Mouse (Mus musculus) neural tube, embryonic 13.5 days (tissue): ENCODE results near the gene Zswim1. TPM values are rescaled to one million over a fixed set of nuclear protein-coding genes. Genes with fewer than 3 reads are reported as not detected.
A peak's percentile ranks its signal among the peaks of the same experiment; 100 is the strongest.
"Not testable (repeated sequence)": the region's sequence is repeated elsewhere in the genome, so short reads cannot be mapped to it uniquely, and the experiment has no call there.

ENCODE experiments used
- ATAC-seq: fragments of 200-750 bp; cut with Nextera tagmentation; 2 replicates; pipeline ENCODE4 v1.8.0; 2017; ENCODE audit warnings: low read depth, mild to moderate bottlenecking, moderate TSS enrichment, moderate library complexity
- H3K27ac ChIP-seq: fragments of 300-500 bp; sonication (generic); replicated peaks from 2 replicates; pipeline ENCODE4 v1.5.1; 2015; ENCODE audit warnings: moderate library complexity, mild to moderate bottlenecking, inconsistent platforms
- H3K27me3 ChIP-seq: fragments of 300-500 bp; sonication (generic); 2 replicates; pipeline ENCODE4 v1.6.1; 2015; ENCODE audit warnings: mild to moderate bottlenecking, inconsistent platforms
- H3K36me3 ChIP-seq: fragments of 300-500 bp; sonication (generic); 2 replicates; pipeline ENCODE4 v1.6.1; 2015; ENCODE audit warnings: mild to moderate bottlenecking, inconsistent platforms
- H3K4me1 ChIP-seq: fragments of 300-500 bp; sonication (generic); replicated peaks from 2 replicates; pipeline ENCODE4 v1.6.1; 2015; ENCODE audit warnings: inconsistent platforms
- H3K4me2 ChIP-seq: fragments of 300-500 bp; sonication (generic); 2 replicates; pipeline ENCODE4 v1.6.1; 2015; ENCODE audit warnings: inconsistent platforms, mild to moderate bottlenecking, moderate library complexity
- H3K4me3 ChIP-seq: fragments of 300-500 bp; sonication (generic); 2 replicates; pipeline ENCODE4 v1.5.1; 2015; ENCODE audit warnings: mild to moderate bottlenecking, inconsistent platforms
- H3K9ac ChIP-seq: fragments of 300-500 bp; sonication (generic); 2 replicates; pipeline ENCODE4 v1.6.1; 2015; ENCODE audit warnings: moderate library complexity, mild to moderate bottlenecking, inconsistent platforms
- H3K9me3 ChIP-seq: fragments of 300-500 bp; sonication (generic); 2 replicates; pipeline ENCODE4 v1.6.1; 2016; ENCODE audit warnings: inconsistent platforms
- WGBS: fragments of 180-500 bp; shearing (Covaris S2); methylation state at CpG from one replicate; pipeline ENCODE4 v1.1.7; 2015; 5-methylcytosine and 5-hydroxymethylcytosine counted together
- polyA plus RNA-seq: library from polyadenylated mRNA; unstranded; fragments of >200 nt; fragmentation: Nextera tagmentation; extraction: Ambion mirVana; gene quantifications from 2 replicates; pipeline ENCODE4 v1.2.1, GENCODE M21; 2015

Gene Zswim1
- polyA plus RNA-seq, 1 experiment from 2014 or later = 22.3 TPM

GRCm38 (mm10) chr2:164861094-164861493, 38.6 kb downstream of the Zswim1 start:
- Histone ChIP-seq H3K36me3 (no peaks in the 10 kb centered on the region), H3K9me3 (no peaks in the 10 kb centered on the region), H3K4me1 (peaks cover 37% of the 10 kb centered on the region), H3K27ac (peak overlapping the region; percentile 18; the same call in 1 of the 2 replicates), H3K9ac (no peak overlapping the region), H3K4me3 (no peak overlapping the region), H3K27me3 (peaks cover 35% of the 10 kb centered on the region), H3K4me2 (no peak overlapping the region)
- WGBS = 74% methylated on average over 4 of the region's 4 CpGs
- ATAC-seq = no peak

GRCm38 (mm10) chr2:164862179-164862861, 39.8 kb downstream of the Zswim1 start:
- WGBS = 38% methylated on average over 9 of the region's 9 CpGs
- Histone ChIP-seq H3K9ac (no peak overlapping the region), H3K27ac (peak overlapping the region; percentile 62; the same call in 1 of the 2 replicates), H3K4me2 (no peak overlapping the region), H3K4me3 (no peak overlapping the region), H3K4me1 (peaks cover 25% of the 10 kb centered on the region), H3K36me3 (no peaks in the 10 kb centered on the region), H3K27me3 (peaks cover 23% of the 10 kb centered on the region), H3K9me3 (no peaks in the 10 kb centered on the region)
- ATAC-seq = peak; percentile 46; the same call in 1 of the 2 replicates

GRCm38 (mm10) chr2:164863411-164863810, 40.9 kb downstream of the Zswim1 start:
- not testable (repeated sequence) for H3K9ac ChIP-seq, H3K9me3 ChIP-seq, ATAC-seq, H3K4me2 ChIP-seq, H3K4me3 ChIP-seq, H3K27ac ChIP-seq, H3K36me3 ChIP-seq
- H3K4me1 ChIP-seq = peaks cover 14% of the 10 kb centered on the region
- H3K27me3 ChIP-seq = peaks cover 12% of the 10 kb centered on the region
- 89% methylated on average over 9 of the region's 9 CpGs for WGBS

- no peak overlapping the region for H3K9ac ChIP-seq
- H3K36me3 ChIP-seq = no peaks in the 10 kb centered on the region
- no peak overlapping the region for H3K4me2 ChIP-seq
- 0 out of 2 replicates have a peak, but pooled peaks cover 9% of the 10 kb centered on the region for H3K9me3 ChIP-seq
- H3K4me1 ChIP-seq = peaks cover 10% of the 10 kb centered on the region
- no peak overlapping the region for H3K27ac ChIP-seq
- H3K27me3 ChIP-seq = peaks cover 2% of the 10 kb centered on the region
- H3K4me3 ChIP-seq = no peak overlapping the region
- no peak for ATAC-seq
- 90% methylated on average over 4 of the region's 4 CpGs for WGBS
Observed at GRCm38 (mm10) chr2:164864593-164864992, 42.1 kb downstream of the Zswim1 start.

GRCm38 (mm10) chr2:164866741-164867551, 44.5 kb downstream of the Zswim1 start:
- no peaks in the 10 kb centered on the region for H3K36me3 ChIP-seq
- no peak overlapping the region for H3K27ac ChIP-seq
- peaks cover 6% of the 10 kb centered on the region for H3K4me1 ChIP-seq
- H3K9ac ChIP-seq = no peak overlapping the region
- 0 out of 2 replicates have a peak, but pooled peaks cover 9% of the 10 kb centered on the region for H3K9me3 ChIP-seq
- H3K4me3 ChIP-seq = no peak overlapping the region
- no peaks in the 10 kb centered on the region for H3K27me3 ChIP-seq
- ATAC-seq = no peak
- WGBS = 56% methylated on average over 16 of the region's 16 CpGs
- no peak overlapping the region for H3K4me2 ChIP-seq

GRCm38 (mm10) chr2:164867566-164867965, 45.1 kb downstream of the Zswim1 start:
- Histone ChIP-seq H3K9me3 (0 out of 2 replicates have a peak, but pooled peaks cover 9% of the 10 kb centered on the region), H3K4me2 (no peak overlapping the region), H3K4me3 (no peak overlapping the region), H3K27ac (no peak overlapping the region), H3K4me1 (no peaks in the 10 kb centered on the region), H3K27me3 (no peaks in the 10 kb centered on the region), H3K36me3 (no peaks in the 10 kb centered on the region), H3K9ac (no peak overlapping the region)
- no peak for ATAC-seq
- 89% methylated on average over 7 of the region's 7 CpGs for WGBS

DNA sequence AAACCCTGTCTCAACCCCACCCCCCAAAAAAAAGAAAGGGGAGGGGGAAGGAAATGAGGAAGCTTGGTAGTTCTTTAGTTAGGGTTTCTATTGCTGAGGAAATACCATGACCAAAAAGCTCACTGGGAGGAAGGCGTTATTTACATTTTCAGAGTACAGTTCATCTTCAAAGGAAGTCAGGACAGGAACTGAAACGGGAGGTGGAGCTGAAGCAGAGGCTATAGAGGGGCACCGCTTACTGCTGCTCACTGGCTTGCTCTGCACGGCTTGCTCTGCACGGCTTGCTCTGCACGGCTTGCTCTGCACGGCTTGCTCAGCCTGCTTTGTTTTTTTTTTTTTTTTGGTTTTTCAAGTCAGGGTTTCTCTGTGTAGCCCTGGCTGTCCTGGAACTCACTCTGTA, 46.0 kb downstream of the Zswim1 start:
- Histone ChIP-seq H3K27me3 (no peaks in the 10 kb centered on the region), H3K4me3 (no peak overlapping the region), H3K27ac (no peak overlapping the region), H3K4me1 (no peaks in the 10 kb centered on the region), H3K9me3 (0 out of 2 replicates have a peak, but pooled peaks cover 9% of the 10 kb centered on the region), H3K9ac (no peak overlapping the region), H3K36me3 (no peaks in the 10 kb centered on the region), H3K4me2 (no peak overlapping the region)
- ATAC-seq = no peak
- 83% methylated on average over 7 of the region's 7 CpGs for WGBS

- WGBS = 68% methylated on average over 6 of the region's 6 CpGs
- no peak overlapping the region for H3K4me2 ChIP-seq
- no peaks in the 10 kb centered on the region for H3K27me3 ChIP-seq
- peaks cover 18% of the 10 kb centered on the region for H3K4me1 ChIP-seq
- H3K9ac ChIP-seq = no peak overlapping the region
- no peak overlapping the region for H3K27ac ChIP-seq
- no peak overlapping the region for H3K4me3 ChIP-seq
- no peaks in the 10 kb centered on the region for H3K36me3 ChIP-seq
- 0 out of 2 replicates have a peak, but pooled peaks cover 9% of the 10 kb centered on the region for H3K9me3 ChIP-seq
- ATAC-seq = no peak
Observed at GRCm38 (mm10) chr2:164871602-164872303, 49.3 kb downstream of the Zswim1 start.

GRCm38 (mm10) chr2:164873621-164874020, 51.1 kb downstream of the Zswim1 start:
- Histone ChIP-seq H3K36me3 (no peaks in the 10 kb centered on the region), H3K4me2 (no peak overlapping the region), H3K9me3 (no peaks in the 10 kb centered on the region), H3K27ac (peak overlapping the region; percentile 69), H3K4me3 (no peak overlapping the region), H3K27me3 (no peaks in the 10 kb centered on the region), H3K4me1 (peaks cover 35% of the 10 kb centered on the region), H3K9ac (no peak overlapping the region)
- 50% methylated on average over 3 of the region's 3 CpGs for WGBS
- no peak for ATAC-seq

DNA sequence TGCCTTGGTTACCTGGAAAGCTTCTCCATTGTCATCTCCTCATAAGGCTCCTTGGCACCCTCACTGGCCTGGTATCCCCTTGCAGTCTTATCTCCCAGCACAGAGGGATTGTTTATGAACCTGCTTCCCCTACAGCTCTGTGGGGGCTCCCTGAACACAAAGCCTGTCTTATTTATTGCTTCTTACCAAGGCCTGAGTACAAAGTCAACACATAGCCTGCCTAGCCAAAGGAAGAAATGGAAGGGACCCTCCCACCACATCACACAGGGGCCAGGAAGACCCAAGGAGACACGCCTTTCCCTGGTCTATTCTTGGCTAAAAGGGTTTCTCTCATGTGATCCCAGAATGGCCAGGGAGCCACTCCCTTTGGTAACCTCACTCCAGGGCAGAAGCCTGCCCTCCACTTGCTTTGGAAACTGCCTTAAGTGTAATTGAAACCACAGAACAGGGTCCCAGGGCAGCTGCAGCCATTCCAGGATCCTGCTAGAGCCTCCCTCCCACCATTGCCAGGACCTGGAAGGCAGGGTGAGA, 51.8 kb downstream of the Zswim1 start:
- peak overlapping the region; percentile 69 for H3K27ac ChIP-seq
- no peak for ATAC-seq

GRCm38 (mm10) chr2:164875648-164876047, 53.2 kb downstream of the Zswim1 start:
- H3K9ac ChIP-seq, H3K27ac ChIP-seq, H3K4me2 ChIP-seq, H3K9me3 ChIP-seq, H3K27me3 ChIP-seq, H3K36me3 ChIP-seq, ATAC-seq, H3K4me3 ChIP-seq: not testable (repeated sequence)
- 44% methylated on average over 2 of the region's 2 CpGs for WGBS
- peaks cover 42% of the 10 kb centered on the region for H3K4me1 ChIP-seq

More for the DNA sequence above, 51.8 kb downstream of the Zswim1 start:
- Histone ChIP-seq H3K27me3 (no peaks in the 10 kb centered on the region), H3K9me3 (no peaks in the 10 kb centered on the region), H3K36me3 (no peaks in the 10 kb centered on the region), H3K4me3 (no peak overlapping the region), H3K4me2 (no peak overlapping the region), H3K4me1 (peaks cover 36% of the 10 kb centered on the region), H3K9ac (no peak overlapping the region)
- WGBS = 7% methylated on average over 1 of the region's 1 CpGs
